Mouse (Mus musculus) thymus, postnatal 0 days (tissue): ENCODE measurements around the gene Thrsp. TPM values are rescaled to one million over a fixed set of nuclear protein-coding genes. Genes with fewer than 3 reads are reported as not detected.
A peak's percentile ranks its signal among the peaks of the same experiment; 100 is the strongest.

Experiments
- DNase-seq: peaks from one replicate; pipeline ENCODE4 v3.0.0-alpha.2; 2015; ENCODE audit warnings: low spot score
- polyA plus RNA-seq: library from polyadenylated mRNA; unstranded; fragments of >200 nt; fragmentation: Nextera tagmentation; extraction: Ambion mirVana; gene quantifications from 2 replicates; pipeline ENCODE4 v1.2.1, GENCODE M21; 2015

Gene Thrsp
- polyA plus RNA-seq, 1 experiment from 2014 or later, result 3.4 TPM

GRCm38 (mm10) chr7:97418717-97419116 is 1.2 kb upstream of the Thrsp start:
- DNase-seq, result no peak

- no peak for DNase-seq
Measured at GRCm38 (mm10) chr7:97416473-97416872, 1.1 kb downstream of the Thrsp start.

- no peak for DNase-seq
Measured at GRCm38 (mm10) chr7:97414915-97415687, 2.4 kb downstream of the Thrsp start.

- DNase-seq, result no peak
Measured at GRCm38 (mm10) chr7:97414426-97414825, 3.1 kb downstream of the Thrsp start.

- DNase-seq, result no peak
Measured at GRCm38 (mm10) chr7:97413981-97414380, 3.5 kb downstream of the Thrsp start.

DNA sequence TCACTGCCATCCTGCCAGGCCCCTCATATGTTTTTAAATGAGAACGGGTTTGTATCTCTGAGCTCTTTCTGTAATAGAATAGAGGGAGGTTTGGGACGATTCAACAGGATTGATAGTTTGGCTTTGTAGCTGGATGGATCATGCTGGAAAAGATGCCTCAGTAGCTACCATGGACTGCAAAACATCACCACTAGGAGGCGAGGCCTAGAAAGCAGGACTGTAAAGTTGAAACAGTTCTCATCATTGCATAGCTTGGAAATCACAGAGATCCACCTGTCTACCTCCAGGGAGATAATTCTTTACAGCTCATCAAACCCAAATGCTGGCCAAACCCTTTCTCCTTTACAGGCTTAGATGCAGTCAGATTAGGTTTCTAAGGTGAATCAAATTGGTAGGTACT is 6.0 kb downstream of the Thrsp start:
- DNase-seq, result no peak

DNA sequence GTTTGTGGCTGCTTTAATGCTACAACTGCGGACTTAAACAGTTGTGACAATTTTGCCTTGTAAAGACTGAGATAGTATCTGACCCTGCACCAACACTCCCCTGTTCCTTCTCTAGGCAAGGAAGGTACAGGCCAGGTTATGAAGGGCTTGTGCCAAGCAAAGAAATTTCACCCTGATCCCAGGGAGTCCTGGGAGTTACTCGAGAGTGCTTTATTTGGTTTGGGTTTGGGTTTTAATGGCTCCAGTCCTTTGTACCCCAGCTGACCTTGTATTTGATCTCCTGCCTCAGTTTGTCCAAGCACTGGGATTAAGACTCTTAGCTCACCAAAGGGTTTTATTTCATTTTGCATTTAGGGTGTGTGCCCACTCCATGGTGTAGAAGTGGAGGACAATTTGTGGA is 6.4 kb downstream of the Thrsp start:
- DNase-seq, result no peak

DNA sequence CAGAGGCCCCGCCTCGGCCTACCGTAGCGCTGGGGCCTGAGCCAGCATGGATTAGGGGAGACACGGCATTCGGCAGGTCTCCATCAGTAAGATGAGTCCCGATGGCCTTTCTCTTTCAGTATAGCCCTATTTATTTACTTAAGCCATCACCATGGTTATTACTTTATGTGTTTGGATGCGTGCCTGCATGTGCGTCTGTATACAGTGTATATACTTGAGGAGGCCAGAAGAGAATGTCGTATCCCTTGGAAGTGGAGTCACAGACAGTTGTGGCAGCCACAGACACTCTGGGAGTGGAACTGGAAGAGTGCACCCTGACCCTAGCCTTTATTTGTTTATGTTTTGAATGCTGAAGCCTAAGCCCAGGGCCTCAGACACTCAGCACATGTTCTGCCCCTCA is 10.4 kb downstream of the Thrsp start:
- DNase-seq, result no peak

- peak; percentile 86 for DNase-seq
Measured at GRCm38 (mm10) chr7:97399960-97400715, 17.4 kb downstream of the Thrsp start, which contains the start of gene Ndufc2. Gene Ndufc2 (plus strand): TSS chr7:97400003.

DNA sequence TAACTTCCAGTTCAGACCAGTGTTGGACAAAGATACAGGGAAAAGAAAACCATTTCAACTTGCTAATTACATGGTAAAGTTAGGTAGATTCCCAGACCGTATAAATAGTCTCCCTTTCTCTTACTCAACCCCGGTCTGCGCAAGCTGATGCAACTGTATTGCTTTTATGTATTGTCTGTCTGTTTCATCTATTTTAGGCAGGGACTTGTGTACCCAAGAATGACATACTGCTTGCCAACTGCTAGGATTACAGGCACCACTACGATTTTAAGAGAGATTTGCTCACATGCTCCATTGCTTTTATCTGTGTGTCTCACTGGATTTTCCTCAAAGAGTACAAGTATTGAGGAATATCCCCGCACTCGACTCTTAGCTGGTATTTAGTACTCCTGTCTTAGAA is 18.6 kb downstream of the Thrsp start:
- no peak for DNase-seq

GRCm38 (mm10) chr7:97394375-97394774 is 23.2 kb downstream of the Thrsp start:
- DNase-seq, result no peak

DNA sequence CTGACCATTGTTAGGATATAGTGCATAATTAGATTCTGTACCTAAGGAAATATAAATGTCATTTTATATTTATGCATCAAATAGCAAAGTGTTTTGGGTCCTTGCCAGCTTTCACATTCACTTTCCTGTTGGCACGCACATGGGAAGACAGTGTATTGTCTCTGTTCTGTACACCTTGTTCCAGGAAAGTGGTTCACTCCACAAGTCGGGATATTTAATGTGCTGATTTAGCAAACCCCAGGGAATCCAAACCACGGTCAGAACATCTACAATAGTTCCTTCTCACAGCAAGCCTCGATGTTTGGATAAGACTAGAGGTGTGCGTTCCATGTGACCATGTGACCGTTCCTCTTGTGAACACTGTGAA is 25.5 kb downstream of the Thrsp start:
- no peak for DNase-seq

DNA sequence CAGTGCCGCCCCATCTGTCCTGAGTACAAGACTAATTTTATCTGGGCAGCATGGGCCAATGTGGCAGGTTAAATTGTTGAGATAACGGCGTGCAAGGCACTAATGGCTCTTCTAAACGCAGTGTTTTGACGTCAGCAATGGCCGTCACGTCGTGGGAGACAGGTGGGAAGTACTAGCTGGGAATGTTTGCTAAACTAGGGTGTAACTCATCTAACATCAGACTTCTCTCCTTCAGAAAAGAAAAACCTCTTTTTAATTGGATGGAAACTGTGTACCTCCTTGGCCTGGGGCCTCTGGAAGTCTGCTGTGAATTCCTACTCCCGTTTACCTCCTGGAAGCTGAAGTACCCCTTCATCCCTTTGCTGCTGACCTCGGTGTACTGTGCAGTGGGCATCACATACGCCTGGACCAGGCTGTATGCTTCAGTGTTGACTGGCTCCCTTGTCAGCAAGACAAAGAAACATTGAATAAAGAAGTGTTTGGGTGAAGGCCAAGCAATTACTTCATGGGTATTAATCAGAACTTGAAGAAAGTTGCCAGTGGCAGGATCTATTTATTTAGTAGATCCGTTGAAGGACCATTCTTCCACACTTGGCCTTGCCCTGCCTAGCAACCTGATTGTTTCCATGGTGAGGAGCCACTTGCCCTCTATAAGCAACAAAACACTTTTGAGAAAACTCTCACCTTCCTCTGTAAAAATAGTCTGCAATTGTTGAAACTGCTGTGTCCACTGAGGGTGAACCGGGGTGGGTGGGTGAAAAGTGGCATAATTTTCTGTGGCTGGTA is 26.0 kb downstream of the Thrsp start:
- no peak for DNase-seq

- DNase-seq, result no peak
Measured at GRCm38 (mm10) chr7:97388541-97388940, 29.0 kb downstream of the Thrsp start.

- no peak for DNase-seq
Measured at GRCm38 (mm10) chr7:97387561-97388147, 29.9 kb downstream of the Thrsp start.

- no peak for DNase-seq
Measured at GRCm38 (mm10) chr7:97386806-97387370, 30.6 kb downstream of the Thrsp start.

GRCm38 (mm10) chr7:97386106-97386805 is 31.3 kb downstream of the Thrsp start:
- no peak for DNase-seq

DNA sequence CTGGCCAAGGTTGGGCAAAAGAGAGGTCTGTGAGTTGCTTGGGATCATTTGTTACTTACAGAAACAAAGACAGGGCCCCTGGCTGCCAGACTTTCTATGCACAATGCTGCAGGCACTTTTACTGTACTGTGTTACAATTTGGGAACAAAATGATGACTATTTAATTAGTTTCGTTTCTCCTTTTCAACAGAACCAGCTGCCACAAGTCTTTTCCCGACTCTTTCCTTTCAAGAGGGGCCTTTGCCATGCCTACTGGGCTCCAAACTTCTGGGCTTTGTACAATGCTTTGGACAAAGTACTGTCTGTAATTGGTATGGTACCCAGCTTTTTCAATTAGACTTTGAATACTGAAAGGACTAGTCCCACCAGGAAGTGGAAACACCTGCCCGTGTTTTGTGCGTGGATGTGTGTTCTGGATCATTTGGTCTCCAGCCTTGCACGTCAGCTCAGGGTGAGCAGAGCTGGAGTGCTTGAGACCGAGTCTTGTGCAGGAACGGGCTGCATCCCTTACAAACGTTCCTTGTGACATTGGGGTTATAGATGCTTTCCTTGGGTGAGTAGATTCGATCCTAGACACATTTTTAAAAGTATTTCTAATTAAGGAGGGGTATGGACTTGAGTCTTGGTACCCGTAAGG is 33.9 kb downstream of the Thrsp start:
- no peak for DNase-seq

DNA sequence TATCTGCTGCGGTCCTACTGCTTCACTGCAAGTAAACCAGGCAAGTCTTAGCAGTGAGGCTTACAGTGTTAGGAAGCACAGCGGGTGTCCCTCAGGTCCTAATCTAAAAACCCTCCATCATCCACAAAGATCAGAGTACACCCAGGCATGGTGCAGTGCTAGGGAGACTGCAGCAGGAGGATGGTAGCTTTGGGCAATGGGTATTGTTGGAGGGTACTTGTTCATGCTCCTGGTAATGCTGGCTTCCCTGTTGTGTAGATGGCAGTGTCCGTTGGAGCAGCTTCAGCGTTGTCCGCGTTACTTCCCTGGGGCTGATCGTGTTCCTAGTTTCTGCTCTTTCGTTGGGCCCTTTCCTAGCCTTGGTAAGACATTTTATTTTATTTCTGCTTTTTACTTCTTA is 34.9 kb downstream of the Thrsp start:
- DNase-seq, result no peak

DNA sequence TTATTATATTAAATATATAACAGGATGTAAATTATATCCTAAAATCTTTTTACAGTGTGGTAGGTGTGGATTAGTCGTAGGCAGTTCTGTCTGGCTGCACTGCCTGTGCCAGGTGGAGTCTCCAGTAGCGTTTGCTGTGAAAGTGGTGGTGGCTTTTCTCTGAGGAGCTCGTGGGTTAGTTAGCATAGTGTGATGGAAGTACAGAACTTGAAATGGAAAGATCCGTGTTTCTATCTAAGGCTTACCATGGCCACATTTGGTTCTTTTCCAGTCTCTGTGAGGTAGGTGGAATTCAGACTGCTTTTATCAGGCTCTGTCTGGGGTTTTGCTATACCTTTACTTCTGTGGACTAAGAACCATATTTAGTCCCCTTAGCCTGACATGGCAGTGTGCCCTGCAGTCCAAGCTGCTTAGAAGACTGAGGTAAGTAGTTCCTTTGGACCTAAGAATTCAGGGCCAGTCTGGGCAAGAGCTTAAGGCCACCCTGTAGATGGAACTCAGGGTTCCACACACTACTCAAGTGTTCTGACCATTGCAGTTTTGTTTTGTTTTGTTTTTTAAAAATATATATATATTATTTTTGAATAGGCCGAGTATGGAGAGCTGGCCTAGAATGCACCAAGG is 36.9 kb downstream of the Thrsp start:
- DNase-seq, result no peak
